Mouse (Mus musculus) forebrain, embryonic 12.5 days (tissue): ENCODE measurements around the gene Fhod1. TPM values are rescaled to one million over a fixed set of nuclear protein-coding genes. Genes with fewer than 3 reads are reported as not detected.
"Not testable (repeated sequence)": the region's sequence is repeated elsewhere in the genome, so short reads cannot be mapped to it uniquely, and the experiment has no call there.

Experiments
- ATAC-seq: fragments of 200-750 bp; cut with Nextera tagmentation; 2 replicates; pipeline ENCODE4 v1.8.0; 2017; ENCODE audit warnings: moderate TSS enrichment; ENCODE audit not compliant: low FRiP score
- H3K27ac ChIP-seq: fragments of 300-500 bp; sonication (generic); 2 replicates; pipeline ENCODE4 v1.5.1; 2016; ENCODE audit warnings: mild to moderate bottlenecking
- H3K27me3 ChIP-seq: fragments of 300-500 bp; sonication (generic); 2 replicates; pipeline ENCODE4 v1.6.1; 2016; ENCODE audit warnings: mild to moderate bottlenecking
- H3K36me3 ChIP-seq: fragments of 300-500 bp; sonication (generic); replicated peaks from 2 replicates; pipeline ENCODE4 v1.6.1; 2016; ENCODE audit warnings: mild to moderate bottlenecking
- H3K4me1 ChIP-seq: fragments of 300-500 bp; sonication (generic); 2 replicates; pipeline ENCODE4 v1.6.1; 2016
- H3K4me2 ChIP-seq: fragments of 300-500 bp; sonication (generic); 2 replicates; pipeline ENCODE4 v1.6.1; 2016; ENCODE audit warnings: mild to moderate bottlenecking, moderate library complexity
- H3K4me3 ChIP-seq: fragments of 300-500 bp; sonication (generic); replicated peaks from 2 replicates; pipeline ENCODE4 v1.5.1; 2016; ENCODE audit warnings: mild to moderate bottlenecking
- H3K9ac ChIP-seq: fragments of 300-500 bp; sonication (generic); 2 replicates; pipeline ENCODE4 v1.6.1; 2016; ENCODE audit warnings: mild to moderate bottlenecking
- H3K9me3 ChIP-seq: fragments of 300-500 bp; sonication (generic); 2 replicates; pipeline ENCODE4 v1.6.1; 2016
- WGBS: fragments of 180-500 bp; shearing (Covaris S2); methylation state at CpG from one replicate; pipeline ENCODE4 v1.1.7; 2016; 5-methylcytosine and 5-hydroxymethylcytosine counted together
- polyA plus RNA-seq: library from polyadenylated mRNA; unstranded; fragments of >200 nt; fragmentation: Nextera tagmentation; extraction: Ambion mirVana; gene quantifications from 2 replicates; pipeline ENCODE4 v1.2.1, GENCODE M21; 2016

Gene Fhod1
- polyA plus RNA-seq, 1 experiment from 2014 or later, result 1.4 TPM

DNA sequence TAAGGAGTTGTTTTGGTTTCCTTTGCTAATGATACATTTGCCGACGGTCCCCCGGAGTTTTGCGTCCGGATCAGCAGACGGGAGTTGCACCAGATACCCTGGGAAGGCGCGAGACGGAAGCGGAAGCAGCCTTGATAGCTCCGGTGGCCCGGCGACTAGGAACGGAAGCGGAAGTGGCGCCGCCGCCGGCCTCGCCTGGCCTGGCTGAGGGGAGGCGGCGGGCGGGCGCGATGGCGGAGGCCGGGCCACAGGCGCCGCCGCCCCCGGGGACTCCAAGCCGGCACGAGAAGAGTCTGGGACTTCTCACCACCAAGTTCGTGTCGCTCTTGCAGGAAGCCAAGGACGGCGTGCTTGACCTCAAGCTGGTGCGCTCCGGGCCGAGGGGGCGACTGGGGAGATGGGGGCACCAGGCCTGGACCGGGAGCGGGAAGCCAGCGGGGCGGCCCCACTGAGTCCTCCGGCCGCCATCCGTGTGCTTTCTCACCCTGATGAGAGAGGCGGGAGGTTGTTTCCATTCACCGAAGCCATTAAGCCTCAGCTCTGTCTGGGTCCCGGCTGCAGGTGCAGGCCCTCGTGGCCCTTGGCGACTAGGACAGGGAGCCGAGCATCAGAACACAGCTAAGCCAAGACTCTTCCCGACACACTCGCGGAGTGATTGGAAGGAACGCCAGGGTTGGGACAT, 50.1 kb downstream of the Fhod1 start, which contains the start of gene E2f4:
TSS of gene E2f4 (plus strand) at position 153 of the 682 bp plus-strand sequence.
- peak within 1 kb of the TSS; percentile 89 for H3K9ac ChIP-seq
- H3K4me2 ChIP-seq, result peak within 1 kb of the TSS; percentile 98
- peaks cover 36% of the 10 kb centered on the region for H3K36me3 ChIP-seq
- ATAC-seq, result peak; percentile 90
- peaks cover 10% of the 10 kb centered on the region for H3K27me3 ChIP-seq
- peaks cover 19% of the 10 kb centered on the region for H3K4me1 ChIP-seq
- H3K9me3 ChIP-seq, result no peaks in the 10 kb centered on the region
- under 1% methylated on average over 58 of the region's 58 CpGs for WGBS
- peak within 1 kb of the TSS; percentile 86 for H3K4me3 ChIP-seq
- peak within 1 kb of the TSS; percentile 59; the same call in 1 of the 2 replicates for H3K27ac ChIP-seq

DNA sequence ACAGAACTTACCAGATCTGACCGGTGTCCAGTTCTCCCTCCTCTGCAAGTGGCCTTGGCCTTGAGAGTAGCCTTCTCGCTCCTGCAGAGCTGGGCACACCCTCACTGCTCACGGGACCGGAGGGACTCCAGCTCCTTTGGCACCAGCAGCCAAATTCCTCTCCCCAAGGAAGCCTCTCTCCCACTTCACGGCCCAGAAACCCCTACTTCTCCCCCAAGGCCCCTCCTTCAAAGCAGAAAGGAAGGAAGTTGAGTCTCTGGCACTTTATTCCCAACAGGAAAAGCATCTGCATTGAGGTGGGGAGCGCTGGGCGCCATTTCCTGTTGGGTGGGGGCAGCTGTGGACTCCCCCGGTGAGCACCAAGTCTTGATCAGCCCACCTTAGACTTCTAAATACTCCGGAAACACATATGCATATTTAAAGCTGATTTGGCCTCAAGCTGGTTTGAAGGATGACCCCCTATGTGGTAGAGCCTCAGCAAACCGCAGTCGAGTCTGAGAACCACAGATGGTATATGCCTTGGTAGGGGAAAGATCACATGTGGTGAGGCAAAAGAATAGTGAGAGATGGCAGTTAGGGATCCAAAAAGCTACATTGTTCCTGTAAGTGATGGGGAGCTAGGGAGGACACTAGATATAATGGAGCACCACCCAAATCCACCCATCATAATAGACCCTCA, 51.7 kb downstream of the Fhod1 start, which contains the start of gene Exoc3l:
TSS of gene Exoc3l (minus strand) at position 207 of the 679 bp plus-strand sequence.
- H3K4me3 ChIP-seq, result peak within 1 kb of the TSS; percentile 86
- peaks cover 20% of the 10 kb centered on the region for H3K36me3 ChIP-seq
- WGBS, result 74% methylated on average over 11 of the region's 11 CpGs
- peaks cover 19% of the 10 kb centered on the region for H3K4me1 ChIP-seq
- no peak within 1 kb of the TSS for H3K9ac ChIP-seq
- no peaks in the 10 kb centered on the region for H3K9me3 ChIP-seq
- peak within 1 kb of the TSS; percentile 98 for H3K4me2 ChIP-seq
- H3K27ac ChIP-seq, result no peak within 1 kb of the TSS
- ATAC-seq, result no peak
- peaks cover 20% of the 10 kb centered on the region for H3K27me3 ChIP-seq

DNA sequence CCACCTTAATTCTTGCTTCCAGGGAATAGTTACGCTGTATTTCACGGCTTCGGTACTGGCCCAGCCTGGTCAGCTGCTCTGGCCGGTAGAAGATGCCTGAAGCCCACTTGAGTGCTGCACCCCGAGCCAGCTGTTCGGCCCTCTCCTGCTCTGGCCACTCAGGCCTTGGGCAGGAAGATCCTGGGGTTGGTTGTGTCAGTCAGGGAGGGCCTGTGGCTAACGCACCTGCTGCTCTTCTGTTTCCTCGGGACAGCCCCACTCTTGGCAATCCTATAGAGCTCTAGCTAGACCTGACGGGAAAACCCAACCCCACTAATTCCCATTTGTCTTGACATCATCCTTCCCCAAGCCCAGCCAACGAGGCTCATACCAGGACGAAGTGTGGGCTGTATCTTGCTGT, 52.5 kb downstream of the Fhod1 start:
- no peak overlapping the region for H3K4me2 ChIP-seq
- ATAC-seq, result no peak
- no peak overlapping the region for H3K4me3 ChIP-seq
- WGBS, result 78% methylated on average over 11 of the region's 11 CpGs
- H3K27ac ChIP-seq, result no peak overlapping the region
- H3K36me3 ChIP-seq, result peaks cover 13% of the 10 kb centered on the region
- H3K9ac ChIP-seq, result no peak overlapping the region
- peaks cover 28% of the 10 kb centered on the region for H3K27me3 ChIP-seq
- peaks cover 26% of the 10 kb centered on the region for H3K4me1 ChIP-seq
- H3K9me3 ChIP-seq, result no peaks in the 10 kb centered on the region

DNA sequence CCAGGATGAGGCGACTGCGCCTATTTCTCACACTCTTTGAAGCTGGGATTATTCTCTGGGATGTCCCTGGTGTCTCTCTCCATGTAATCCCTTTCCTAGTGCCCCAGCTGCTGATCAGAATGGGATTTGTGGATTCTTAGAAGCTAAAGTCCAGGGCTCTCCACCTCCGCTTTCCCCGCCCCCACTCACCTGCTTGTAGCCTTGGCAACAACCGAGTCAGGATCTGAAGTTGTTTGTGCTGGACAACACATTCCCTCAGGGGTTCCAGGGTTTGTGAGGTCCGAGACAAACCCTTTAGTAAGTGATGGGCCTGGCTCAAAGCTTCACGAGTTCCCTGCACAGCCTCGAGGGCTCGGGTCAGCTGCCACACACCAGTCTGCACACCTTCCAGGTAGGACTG, 53.0 kb downstream of the Fhod1 start:
- Histone ChIP-seq H3K4me2 (no peak overlapping the region), H3K9ac (no peak overlapping the region), H3K9me3 (no peaks in the 10 kb centered on the region), H3K4me3 (no peak overlapping the region), H3K4me1 (peaks cover 31% of the 10 kb centered on the region), H3K27ac (no peak overlapping the region), H3K27me3 (peaks cover 33% of the 10 kb centered on the region), H3K36me3 (peaks cover 8% of the 10 kb centered on the region)
- 61% methylated on average over 9 of the region's 9 CpGs for WGBS
- ATAC-seq, result no peak

DNA sequence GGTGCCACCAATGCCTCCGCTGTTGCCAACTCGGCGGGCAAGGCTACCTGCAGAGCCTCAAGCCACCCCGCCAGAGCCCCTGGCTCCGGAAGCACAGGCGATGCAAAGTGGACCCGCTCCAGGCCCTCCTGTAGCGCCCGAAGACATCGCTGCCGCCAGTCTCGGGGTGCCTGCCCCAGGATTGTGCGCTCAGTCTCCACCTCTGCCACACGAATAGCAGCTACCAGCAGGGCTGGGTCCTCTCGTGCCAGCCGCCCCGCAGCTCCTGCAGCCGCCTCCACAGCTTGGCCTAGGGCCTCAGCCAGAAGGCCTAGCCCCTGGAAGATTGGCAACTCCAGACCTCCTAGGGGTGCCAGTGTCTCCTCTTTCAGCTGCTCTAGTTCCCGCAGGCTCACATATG, 54.3 kb downstream of the Fhod1 start:
- no peak for ATAC-seq
- H3K9ac ChIP-seq, result no peak overlapping the region
- WGBS, result 78% methylated on average over 19 of the region's 19 CpGs

DNA sequence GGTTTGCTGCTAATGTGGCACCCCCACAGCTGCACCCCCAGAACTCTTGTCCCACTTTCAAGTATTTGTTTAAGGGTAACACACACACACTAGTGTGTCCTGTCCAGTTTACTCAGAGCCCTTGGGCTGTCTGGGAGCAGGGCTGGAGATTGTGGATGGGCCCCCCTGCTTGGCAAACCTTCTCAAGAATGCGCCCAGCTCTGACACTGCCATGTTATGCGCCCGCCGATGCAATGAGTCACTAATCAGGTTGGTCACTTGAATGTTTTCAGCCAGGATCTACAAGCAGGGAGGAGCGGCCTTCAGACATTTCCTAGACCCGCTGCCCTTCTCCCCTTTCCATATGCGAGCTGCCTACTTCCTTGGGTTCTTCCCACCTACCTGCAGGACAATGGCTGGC, 55.3 kb downstream of the Fhod1 start:
- ATAC-seq, result no peak
- Histone ChIP-seq H3K27me3 (peaks cover 34% of the 10 kb centered on the region), H3K4me3 (no peak overlapping the region), H3K4me2 (no peak overlapping the region), H3K36me3 (no peaks in the 10 kb centered on the region), H3K27ac (no peak overlapping the region), H3K9ac (no peak overlapping the region), H3K9me3 (no peaks in the 10 kb centered on the region), H3K4me1 (peaks cover 36% of the 10 kb centered on the region)
- WGBS, result 82% methylated on average over 7 of the region's 7 CpGs

More for the DNA sequence above, 54.3 kb downstream of the Fhod1 start:
- Histone ChIP-seq H3K27ac (no peak overlapping the region), H3K9me3 (no peaks in the 10 kb centered on the region), H3K4me3 (no peak overlapping the region), H3K4me1 (peaks cover 31% of the 10 kb centered on the region), H3K27me3 (peaks cover 34% of the 10 kb centered on the region), H3K36me3 (no peaks in the 10 kb centered on the region), H3K4me2 (no peak overlapping the region)

DNA sequence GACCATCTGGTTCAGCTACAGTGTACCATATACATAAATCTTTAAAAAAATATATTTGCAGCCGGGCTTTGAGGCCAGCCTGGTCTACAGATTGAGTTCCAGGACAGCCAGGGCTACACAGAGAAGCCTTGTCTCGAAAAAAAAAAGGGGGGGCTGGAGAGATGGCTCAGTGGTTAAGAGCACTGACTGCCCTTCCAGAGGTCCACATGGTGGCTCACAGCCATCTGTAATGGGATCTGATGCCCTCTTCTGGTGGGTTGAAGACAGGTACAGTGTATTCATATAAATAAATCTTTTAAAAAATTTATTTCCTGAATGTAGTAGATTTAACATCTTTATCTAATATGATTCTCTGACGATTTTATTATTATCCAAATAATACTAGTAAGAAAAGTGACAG, 56.0 kb downstream of the Fhod1 start:
- H3K9me3 ChIP-seq, H3K36me3 ChIP-seq, H3K4me2 ChIP-seq, H3K4me3 ChIP-seq, ATAC-seq, H3K9ac ChIP-seq, H3K27ac ChIP-seq: not testable (repeated sequence)
- peaks cover 34% of the 10 kb centered on the region for H3K27me3 ChIP-seq
- 65% methylated on average over 3 of the region's 3 CpGs for WGBS
- H3K4me1 ChIP-seq, result peaks cover 38% of the 10 kb centered on the region

DNA sequence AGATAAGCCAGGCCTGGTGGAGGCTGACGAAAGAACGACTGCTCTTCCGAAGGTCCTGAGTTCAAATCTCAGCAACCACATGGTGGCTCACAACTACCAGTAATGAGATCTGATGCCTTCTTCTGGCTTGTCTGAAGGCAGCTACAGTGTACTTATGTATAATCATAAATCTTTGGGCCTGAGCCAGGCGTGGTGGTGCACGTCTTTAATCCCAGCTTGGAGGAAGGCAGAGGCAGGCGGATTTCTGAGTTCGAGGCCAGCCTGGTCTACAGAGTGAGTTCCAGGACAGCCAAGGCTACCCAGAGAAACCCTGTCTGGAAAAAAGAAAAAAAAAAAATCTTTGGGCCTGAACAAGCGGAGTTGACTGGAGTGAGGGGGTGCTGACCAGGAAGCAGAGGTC, 56.4 kb downstream of the Fhod1 start:
- 86% methylated on average over 8 of the region's 8 CpGs for WGBS
- H3K36me3 ChIP-seq, H3K4me3 ChIP-seq, H3K9me3 ChIP-seq, H3K9ac ChIP-seq, H3K4me2 ChIP-seq, H3K27ac ChIP-seq, ATAC-seq: not testable (repeated sequence)
- peaks cover 34% of the 10 kb centered on the region for H3K27me3 ChIP-seq
- peaks cover 39% of the 10 kb centered on the region for H3K4me1 ChIP-seq

DNA sequence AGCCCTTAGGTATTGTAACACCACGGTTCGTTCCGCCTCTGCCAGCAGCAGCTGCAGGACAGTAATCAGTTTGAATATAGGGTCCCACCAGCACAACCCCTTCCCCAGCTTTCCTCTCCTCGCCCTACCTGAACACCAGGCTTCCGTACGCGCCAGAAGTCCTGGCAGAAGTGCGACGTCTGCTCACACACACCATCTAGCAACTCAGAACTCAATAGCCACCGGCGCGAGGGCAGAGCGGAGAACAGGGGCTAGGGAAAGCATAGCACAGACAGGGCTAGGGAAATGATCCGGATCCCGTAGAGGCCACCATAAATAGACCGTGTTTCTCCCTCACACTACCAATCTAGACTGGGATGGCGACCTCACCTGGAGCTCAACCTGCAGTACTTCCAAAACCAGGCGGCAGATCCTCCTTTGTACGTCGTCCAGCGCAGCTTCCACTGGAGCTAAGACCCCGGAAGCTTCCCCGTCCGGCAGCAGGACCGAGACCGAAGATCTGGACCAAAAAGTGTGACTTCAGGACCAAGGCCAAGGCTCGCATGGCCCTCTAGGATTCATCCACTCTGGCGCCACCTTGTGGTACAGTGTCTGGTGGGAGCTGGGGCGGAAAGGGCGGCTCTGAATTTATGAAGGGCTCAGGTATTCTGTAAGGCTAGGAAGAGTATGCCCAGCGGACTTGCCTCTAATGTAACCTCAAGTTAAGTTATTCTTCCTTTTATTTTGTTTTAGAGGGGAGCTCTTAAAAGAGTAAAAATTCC, 57.0 kb downstream of the Fhod1 start:
- Histone ChIP-seq H3K9ac (0 out of 2 replicates have a peak overlapping the region, but pooled peaks have one; percentile 61), H3K4me3 (peak overlapping the region; percentile 54), H3K36me3 (peaks cover under 1% of the 10 kb centered on the region; the same call in 1 of the 2 replicates), H3K27me3 (peaks cover 34% of the 10 kb centered on the region), H3K9me3 (no peaks in the 10 kb centered on the region), H3K4me1 (peaks cover 44% of the 10 kb centered on the region), H3K27ac (no peak overlapping the region), H3K4me2 (peak overlapping the region; percentile 80)
- 6% methylated on average over 31 of the region's 31 CpGs for WGBS
- ATAC-seq, result no peak

DNA sequence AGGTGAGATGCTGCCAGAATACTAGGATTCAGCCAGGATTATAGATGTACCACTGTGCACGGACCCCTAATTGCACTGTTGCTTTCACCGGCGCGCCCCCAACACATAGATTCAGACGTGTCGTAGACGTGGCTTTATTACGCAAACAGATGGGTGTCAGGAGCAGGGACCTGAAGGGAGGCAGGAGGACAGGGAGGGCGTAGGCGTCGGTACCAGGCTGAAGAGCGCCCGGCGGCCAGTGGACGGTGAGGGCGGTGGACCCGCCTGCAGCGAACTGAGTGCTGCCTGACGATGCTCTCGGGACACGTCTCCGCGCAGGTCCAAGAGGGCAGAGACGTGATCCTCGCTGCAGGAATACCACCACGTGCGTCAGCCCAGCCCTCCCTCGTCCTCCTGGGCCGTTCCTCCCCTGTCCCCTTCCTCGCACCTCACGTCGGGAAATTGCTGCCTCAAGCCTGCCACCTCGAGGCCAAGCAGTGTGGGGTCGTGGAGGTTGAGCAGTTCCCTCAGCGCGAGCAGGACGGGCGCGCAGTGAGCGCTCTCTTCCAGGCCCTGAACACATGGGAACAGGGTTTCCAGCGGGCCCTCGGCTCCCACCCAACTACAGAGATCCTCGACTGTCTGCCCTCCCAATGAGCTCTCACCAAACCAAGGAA, 57.8 kb downstream of the Fhod1 start, which contains the start of gene 4931428F04Rik:
TSS of gene 4931428F04Rik (minus strand) at position 60 of the 656 bp plus-strand sequence.
- H3K27me3 ChIP-seq, result peaks cover 31% of the 10 kb centered on the region
- H3K9me3 ChIP-seq, result no peaks in the 10 kb centered on the region
- WGBS, result 2% methylated on average over 43 of the region's 43 CpGs
- H3K4me2 ChIP-seq, result peak within 1 kb of the TSS; percentile 80
- ATAC-seq, result peak; percentile 28
- H3K27ac ChIP-seq, result peak within 1 kb of the TSS; percentile 90
- H3K4me1 ChIP-seq, result peaks cover 49% of the 10 kb centered on the region
- H3K4me3 ChIP-seq, result peak within 1 kb of the TSS; percentile 54
- peak within 1 kb of the TSS; percentile 61 for H3K9ac ChIP-seq
- peaks cover 8% of the 10 kb centered on the region for H3K36me3 ChIP-seq

DNA sequence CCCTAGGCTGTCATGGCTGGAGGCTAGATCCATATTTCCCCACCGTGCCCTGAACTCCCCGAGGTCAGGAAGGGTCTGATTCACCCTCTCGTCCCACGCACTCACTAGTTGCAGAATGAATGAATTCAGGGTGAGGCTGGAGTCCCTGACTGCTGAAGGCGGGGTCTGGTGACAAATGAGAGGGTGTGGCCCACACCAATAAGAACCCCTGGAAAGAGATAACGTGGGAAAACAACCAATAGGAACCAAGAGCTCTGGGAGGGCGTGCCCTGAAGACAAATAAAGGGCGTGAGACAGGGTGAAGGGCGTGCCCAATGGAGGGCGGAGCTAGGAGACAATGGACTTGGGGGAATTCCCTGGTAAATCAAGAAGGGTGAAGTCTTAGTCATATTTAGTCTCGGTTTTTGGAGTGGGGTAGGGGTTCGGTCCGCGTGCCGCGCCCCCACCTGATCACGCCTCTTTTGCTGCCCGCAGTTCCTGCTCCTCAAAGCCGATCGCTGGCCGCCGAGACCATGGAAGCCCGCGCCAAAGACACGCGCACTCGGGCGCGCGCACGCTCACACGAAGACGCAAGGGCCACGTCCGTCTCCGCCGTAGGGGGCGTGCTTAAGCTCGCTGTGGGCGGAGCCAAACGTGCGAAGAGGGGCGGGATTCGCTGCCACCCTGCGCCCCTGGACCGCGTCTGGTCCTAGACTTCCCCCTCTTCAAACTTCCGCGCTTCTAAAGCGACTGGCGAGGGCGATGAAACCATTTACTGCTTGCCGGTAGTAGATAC, 58.6 kb downstream of the Fhod1 start:
- H3K4me3 ChIP-seq, result peak overlapping the region; percentile 54
- H3K27me3 ChIP-seq, result peaks cover 31% of the 10 kb centered on the region
- peaks cover 14% of the 10 kb centered on the region for H3K36me3 ChIP-seq
- peak overlapping the region; percentile 80 for H3K4me2 ChIP-seq
- peaks cover 49% of the 10 kb centered on the region for H3K4me1 ChIP-seq
- peak overlapping the region; percentile 90 for H3K27ac ChIP-seq
- no peaks in the 10 kb centered on the region for H3K9me3 ChIP-seq
- peak overlapping the region; percentile 61 for H3K9ac ChIP-seq
- under 1% methylated on average over 53 of the region's 53 CpGs for WGBS
- ATAC-seq, result peak; percentile 95
